Mouse (Mus musculus) mouse trophoblast stem cell (cell line): ENCODE data around the gene Nptxr.

ENCODE experiments used
- in situ Hi-C, 2 experiments: fragments of 300-500 bp; cut with MseI, MboI; formaldehyde crosslinking; loops; 2 replicates in 1 of 2; 3 replicates in 1 of 2; pipeline ENCODE4 v1.15.1; 2025

The Nptxr gene

GRCm38 (mm10) chr15:79804352-79805071 lies at the start of gene Nptxr:
Gene Nptxr, minus strand, starts transcription at chr15:79804766.
- in situ Hi-C loops: no loop called here

- in situ Hi-C loops: no loop called here
These were observed 45.6 kb upstream of the Nptxr start for GRCm38 (mm10) chr15:79850143-79850542.

- in situ Hi-C loops: no loop called here
These were observed 42.5 kb upstream of the Nptxr start for GRCm38 (mm10) chr15:79847100-79847499.

- in situ Hi-C loops: no loop called here
These were observed 41.4 kb upstream of the Nptxr start for GRCm38 (mm10) chr15:79845986-79846385.

- in situ Hi-C loops: no loop called here
These were observed 38.4 kb upstream of the Nptxr start for GRCm38 (mm10) chr15:79842985-79843384.

- in situ Hi-C loops: no loop called here
These were observed 35.7 kb upstream of the Nptxr start for GRCm38 (mm10) chr15:79840281-79840680.

- in situ Hi-C loops: no loop called here
These were observed 30.3 kb upstream of the Nptxr start for GRCm38 (mm10) chr15:79834881-79835260.

GRCm38 (mm10) chr15:79834130-79834880 lies 29.7 kb upstream of the Nptxr start, which contains the start of the genes Npcd and Cbx6:
Gene Npcd, minus strand, starts transcription at chr15:79834237.
Gene Cbx6, minus strand, starts transcription at chr15:79834688.
- in situ Hi-C loops: no loop called here

GRCm38 (mm10) chr15:79833251-79834050 lies 28.9 kb upstream of the Nptxr start:
- in situ Hi-C loops: no loop called here

GRCm38 (mm10) chr15:79832064-79832900 lies 27.7 kb upstream of the Nptxr start:
- in situ Hi-C loops: no loop called here

GRCm38 (mm10) chr15:79830388-79830787 lies 25.8 kb upstream of the Nptxr start:
- in situ Hi-C loops: no loop called here

GRCm38 (mm10) chr15:79829431-79829830 lies 24.9 kb upstream of the Nptxr start:
- in situ Hi-C loops: no loop called here

- in situ Hi-C loops: no loop called here
These were observed 23.9 kb upstream of the Nptxr start for GRCm38 (mm10) chr15:79828366-79829035.

GRCm38 (mm10) chr15:79827778-79828210 lies 23.2 kb upstream of the Nptxr start:
- in situ Hi-C loops: no loop called here

GRCm38 (mm10) chr15:79827061-79827777 lies 22.7 kb upstream of the Nptxr start:
- in situ Hi-C loops: no loop called here

GRCm38 (mm10) chr15:79826221-79826935 lies 21.8 kb upstream of the Nptxr start:
- in situ Hi-C loops: no loop called here

- in situ Hi-C loops: no loop called here
These were observed 20.7 kb upstream of the Nptxr start for GRCm38 (mm10) chr15:79825146-79825825.

GRCm38 (mm10) chr15:79823588-79824280 lies 19.2 kb upstream of the Nptxr start:
- in situ Hi-C loops: no loop called here
